In genomic region chr11:79192176-79192575, GRCm38 (mm10) we compare ENCODE assay signal across 9 mouse cellular contexts. TPM values are rescaled to one million over a fixed set of nuclear protein-coding genes. Genes with fewer than 3 reads are reported as not detected.
DNase-seq lines count a peak whose midpoint lies in the region; ATAC-seq lines count a peak whose summit lies in the region.
"Had no signal": no experiment of that assay in that cellular context is flagged by ENCODE, and none has a peak within 500 bp of the region (broad histone marks: within the 10 kb centered on the region; RNA-seq: fewer than 3 reads in every experiment).

No protein-coding gene starts in this region.

- no peak for DNase-seq in heart, adult 9 months (ENCODE audit: low spot score in 2 of 2)
- DNase-seq in CD4-positive helper T cell, adult 2 months (ENCODE audit: low read depth, low spot score) = peak; percentile 70
- DNase-seq in adipocyte (ENCODE audit: low spot score) = peak; percentile 51
- DNase-seq in forebrain, embryonic 14.5 days (ENCODE audit: low spot score) = no peak
- no peak for DNase-seq in cerebellum, adult 11 months

- H3K9ac ChIP-seq in heart, embryonic 16.5 days (ENCODE audit: low read length) = no peak overlapping the region
- H3K9ac ChIP-seq in forebrain, embryonic 14.5 days (ENCODE audit: low read length) = no peak overlapping the region
- H3K9ac ChIP-seq: liver, embryonic 15.5 days had no signal

- no peaks in the 10 kb centered on the region for H3K27me3 ChIP-seq in heart, embryonic 16.5 days (ENCODE audit: control insufficient read depth, insufficient read depth, low read length)
- H3K27me3 ChIP-seq in forebrain, embryonic 14.5 days (replicated peaks; ENCODE audit: control insufficient read depth, insufficient read depth, low read length) = no peaks in the 10 kb centered on the region
- H3K27me3 ChIP-seq: liver, embryonic 15.5 days had no signal

- no peaks in the 10 kb centered on the region for H3K36me3 ChIP-seq in heart, embryonic 16.5 days (ENCODE audit: control insufficient read depth, insufficient read depth)
- H3K36me3 ChIP-seq in forebrain, embryonic 14.5 days (ENCODE audit: control insufficient read depth, insufficient read depth, low read length) = no peaks in the 10 kb centered on the region
- H3K36me3 ChIP-seq: liver, embryonic 15.5 days had no signal

- ATAC-seq in heart, embryonic 16.5 days (replicated peaks; ENCODE audit: extremely low read depth, insufficient read depth, low FRiP score) = no peak
- 0 out of 2 replicates have a peak, but pooled peaks have one; percentile 34 for ATAC-seq in megakaryocyte progenitor cell, adult 5-6 weeks (replicated peaks; ENCODE audit: poor library complexity)
- no peak for ATAC-seq in inflammation-experienced regulatory T-cells, adult 6 months
- no peak for ATAC-seq in forebrain, embryonic 14.5 days

- H3K4me1 ChIP-seq in heart, embryonic 16.5 days (ENCODE audit: control insufficient read depth, insufficient read depth, low read length) = peaks cover 41% of the 10 kb centered on the region
- H3K4me1 ChIP-seq in forebrain, embryonic 14.5 days (ENCODE audit: control insufficient read depth, insufficient read depth, low read length) = peaks cover 12% of the 10 kb centered on the region
- H3K4me1 ChIP-seq: liver, embryonic 15.5 days had no signal

- no peaks in the 10 kb centered on the region for H3K9me3 ChIP-seq in heart, embryonic 16.5 days (replicated peaks; ENCODE audit: control insufficient read depth, low read length)
- no peaks in the 10 kb centered on the region for H3K9me3 ChIP-seq in forebrain, embryonic 14.5 days (replicated peaks; ENCODE audit: control insufficient read depth, low read length)
- H3K9me3 ChIP-seq: liver, embryonic 15.5 days had no signal

- WGBS in heart, embryonic 16.5 days = 52% methylated on average over 1 of the region's 1 CpGs
- WGBS in forebrain, embryonic 14.5 days = 90% methylated on average over 1 of the region's 1 CpGs

- H3K4me2 ChIP-seq in heart, embryonic 16.5 days (ENCODE audit: low read depth, low read length) = no peak overlapping the region
- no peak overlapping the region for H3K4me2 ChIP-seq in forebrain, embryonic 14.5 days (ENCODE audit: low read length)
- H3K4me2 ChIP-seq: liver, embryonic 15.5 days had no signal

- no peak overlapping the region for H3K4me3 ChIP-seq in heart, embryonic 16.5 days (ENCODE audit: low read length)
- no peak overlapping the region for H3K4me3 ChIP-seq in forebrain, embryonic 14.5 days (ENCODE audit: low read depth, low read length)
- H3K4me3 ChIP-seq: liver, embryonic 15.5 days had no signal

- H3K27ac ChIP-seq in heart, embryonic 16.5 days (ENCODE audit: low read length) = peak overlapping the region; percentile 87
- no peak overlapping the region for H3K27ac ChIP-seq in forebrain, embryonic 14.5 days (ENCODE audit: low read depth, low read length)
- H3K27ac ChIP-seq: liver, embryonic 15.5 days had no signal

RNA-seq across cellular contexts. Expression of gene Ksr1, which starts 46.0 kb away (rescaled TPM):
- 3.3 TPM in 2 replicates for polyA plus RNA-seq in heart, embryonic 16.5 days (2015; fragmentation: Nextera tagmentation; extraction: Ambion mirVana)
- total RNA-seq in megakaryocyte progenitor cell, adult 5-6 weeks (2015) = 7.1 and 8.7 TPM in 2 replicates
- total RNA-seq in megakaryocyte progenitor cell, adult 5-6 weeks (2017) = 6.0 and 7.2 TPM in 2 replicates
- 1 to 10 TPM; 3.6 to 4.6 (median 3.9) TPM for polyA plus RNA-seq in inflammation-experienced regulatory T-cells, adult 6 months (2017; shearing (Covaris generic))
- polyA plus RNA-seq in forebrain, embryonic 14.5 days (2014; fragmentation: Nextera tagmentation; extraction: Ambion mirVana) = 4.7 and 7.2 TPM in 2 replicates

Comparison
In these comparisons a context has a peak if more than half of its experiments do, and no peak if none do; other contexts are left out.
1. DNase-seq: peak in CD4-positive helper T cell, adult 2 months (single experiment) and adipocyte (single experiment); none in heart, adult 9 months (0 of 2), forebrain, embryonic 14.5 days (single experiment) and cerebellum, adult 11 months (single experiment).